Mouse (Mus musculus) CH12F3 (cell line): ENCODE data around the gene Olfr406.

Experiments
- in situ Hi-C: fragments of 300-500 bp; cut with MboI; formaldehyde crosslinking; loops from 2 replicates; pipeline ENCODE4 v1.14.3; 2020; ENCODE audit warnings: low sequenced_read_pairs

The Olfr406 gene

DNA sequence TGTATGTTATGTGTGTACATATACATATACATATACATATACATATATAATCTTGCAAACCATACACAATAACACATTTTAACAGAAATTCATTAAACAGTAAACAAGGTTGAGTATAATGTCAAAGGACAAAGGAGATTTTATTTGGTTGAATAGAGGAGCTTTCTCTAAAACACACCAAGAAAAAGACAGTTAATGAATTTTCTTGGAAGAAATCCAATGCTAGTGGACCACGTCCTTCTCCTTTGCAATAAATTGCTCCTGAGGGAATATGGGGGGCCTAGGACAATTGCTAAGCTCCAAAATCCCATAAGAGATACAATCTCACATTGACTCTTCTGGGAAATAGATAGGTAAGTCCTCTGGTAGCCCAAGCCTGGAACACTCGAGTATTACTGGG is at the start of gene Olfr406:
Olfr406 (plus strand) TSS at position 301 of the 400 bp plus-strand sequence.
- in situ Hi-C loops: no loop called here

DNA sequence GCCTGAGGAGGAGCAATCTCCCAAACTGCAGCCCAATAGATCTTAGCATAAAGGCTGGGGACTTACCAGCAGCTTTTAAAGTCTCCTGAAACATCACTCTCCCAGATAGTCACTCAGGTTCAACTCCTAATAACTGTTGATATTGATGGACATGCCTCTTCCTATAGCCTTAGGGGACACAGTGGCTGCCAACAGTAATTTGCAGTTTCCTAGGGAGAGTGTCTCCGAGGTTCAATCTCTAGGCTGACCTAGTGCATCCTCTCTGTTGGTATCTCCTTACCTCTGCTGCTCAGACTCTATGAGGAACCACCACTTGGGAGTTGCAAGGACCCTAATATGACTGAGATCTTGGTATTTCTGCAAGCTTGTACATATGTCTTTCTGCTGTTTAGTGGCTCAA is 48.3 kb upstream of the Olfr406 start, which contains the start of gene Olfr43:
Olfr43 (minus strand) TSS at position 101 of the 400 bp plus-strand sequence.
- in situ Hi-C loops: no loop called here

- in situ Hi-C loops: no loop called here
These were observed 18.4 kb upstream of the Olfr406 start for GRCm38 (mm10) chr11:74241201-74241600.

DNA sequence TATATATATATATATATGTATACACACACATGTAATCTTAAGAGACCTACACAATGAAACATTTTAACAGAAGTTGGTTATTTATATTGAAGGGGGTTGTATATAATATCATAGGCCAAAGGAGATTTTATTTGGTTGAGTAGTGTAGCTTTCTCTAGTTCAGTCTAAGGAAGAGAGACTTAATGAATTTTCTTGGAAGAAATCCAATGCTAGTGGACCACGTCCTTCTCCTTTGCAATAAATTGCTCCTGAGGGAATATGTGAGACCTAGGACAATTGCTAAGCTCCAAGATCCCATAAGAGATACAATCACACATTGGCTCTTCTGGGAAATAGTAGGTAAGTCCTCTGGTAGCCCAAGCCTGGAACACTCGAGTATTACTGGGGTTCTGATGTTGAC is 23.8 kb downstream of the Olfr406 start, which contains the start of gene Olfr59:
Olfr59 (plus strand) TSS at position 301 of the 400 bp plus-strand sequence.
- in situ Hi-C loops: no loop called here

- in situ Hi-C loops: no loop called here
These were observed 27.6 kb downstream of the Olfr406 start for GRCm38 (mm10) chr11:74287256-74287655.
